Mouse (Mus musculus) neural tube, embryonic 11.5 days (tissue): Measurements from ENCODE around the gene Cbfa2t2. TPM values are rescaled to one million over a fixed set of nuclear protein-coding genes. Genes with fewer than 3 reads are reported as not detected.

Source experiments
- ATAC-seq: fragments of 200-750 bp; cut with Nextera tagmentation; 2 replicates; pipeline ENCODE4 v1.8.0; 2017; ENCODE audit warnings: moderate number of reproducible peaks, mild to moderate bottlenecking, moderate TSS enrichment, moderate library complexity; ENCODE audit not compliant: insufficient read depth, low FRiP score, low TSS enrichment
- DNase-seq: peaks from one replicate; pipeline ENCODE4 v3.0.0-alpha.2; 2015; ENCODE audit warnings: low spot score
- H3K27ac ChIP-seq: fragments of 300-500 bp; sonication (generic); 2 replicates; pipeline ENCODE4 v1.5.1; 2014; ENCODE audit warnings: low read depth, mild to moderate bottlenecking, low read length
- H3K27me3 ChIP-seq: fragments of 300-500 bp; sonication (generic); 2 replicates; pipeline ENCODE4 v1.6.1; 2014; ENCODE audit warnings: mild to moderate bottlenecking, low read length, mixed read lengths; ENCODE audit not compliant: control insufficient read depth, insufficient read depth
- H3K36me3 ChIP-seq: fragments of 300-500 bp; sonication (generic); 2 replicates; pipeline ENCODE4 v1.6.1; 2014; ENCODE audit warnings: mild to moderate bottlenecking, low read length, moderate library complexity, mixed read lengths; ENCODE audit not compliant: control insufficient read depth, insufficient read depth
- H3K4me1 ChIP-seq: fragments of 300-500 bp; sonication (generic); 2 replicates; pipeline ENCODE4 v1.6.1; 2014; ENCODE audit warnings: low read length, mixed read lengths; ENCODE audit not compliant: control insufficient read depth, insufficient read depth
- H3K4me2 ChIP-seq: fragments of 300-500 bp; sonication (generic); 2 replicates; pipeline ENCODE4 v1.6.1; 2014; ENCODE audit warnings: low read depth, mild to moderate bottlenecking, moderate library complexity
- H3K4me3 ChIP-seq: fragments of 300-500 bp; sonication (generic); 2 replicates; pipeline ENCODE4 v1.5.1; 2014; ENCODE audit warnings: low read depth, low read length
- H3K9ac ChIP-seq: fragments of 300-500 bp; sonication (generic); 2 replicates; pipeline ENCODE4 v1.6.1; 2014; ENCODE audit warnings: mild to moderate bottlenecking, low read length
- H3K9me3 ChIP-seq: fragments of 300-500 bp; sonication (generic); 2 replicates; pipeline ENCODE4 v1.6.1; 2016; ENCODE audit warnings: low read length; ENCODE audit not compliant: control insufficient read depth
- WGBS: fragments of 180-500 bp; shearing (Covaris S2); extraction: QIAGEN DNeasy Blood & Tissue Kit; methylation state at CpG from one replicate; pipeline ENCODE4 v1.1.7; 2014; 5-methylcytosine and 5-hydroxymethylcytosine counted together
- polyA plus RNA-seq: library from polyadenylated mRNA; unstranded; fragments of >200 nt; fragmentation: Nextera tagmentation; extraction: Ambion mirVana; gene quantifications from 2 replicates; pipeline ENCODE4 v1.2.1, GENCODE M21; 2014

Gene Cbfa2t2
- polyA plus RNA-seq, 1 experiment from 2014 or later, result 63.6 TPM

DNA sequence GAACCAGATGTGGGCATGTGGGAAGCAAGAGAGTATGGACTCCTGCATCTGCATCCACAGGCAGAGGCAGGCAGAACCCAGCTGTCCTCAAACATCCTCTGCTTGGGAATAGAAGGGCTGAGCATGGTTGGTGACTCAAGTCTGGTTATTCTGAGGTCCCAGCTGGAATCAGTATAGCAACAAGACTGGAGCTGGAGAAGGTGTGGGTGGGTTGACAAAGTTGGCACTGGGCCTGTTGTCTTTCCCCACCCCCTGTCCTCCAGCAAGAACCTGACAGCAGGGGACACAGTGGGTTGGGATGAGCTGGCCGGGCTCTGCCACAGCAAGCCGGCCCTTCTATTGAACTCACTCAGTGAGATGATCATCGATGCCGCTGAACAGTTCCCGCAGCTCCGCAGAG lies 119.0 kb downstream of the Cbfa2t2 start:
- no peak for DNase-seq
- Histone ChIP-seq H3K4me2 (no peak overlapping the region), H3K27ac (no peak overlapping the region), H3K4me3 (no peak overlapping the region), H3K4me1 (peaks cover 25% of the 10 kb centered on the region), H3K9me3 (no peaks in the 10 kb centered on the region), H3K27me3 (peaks cover 9% of the 10 kb centered on the region; the same call in 1 of the 2 replicates), H3K36me3 (no peaks in the 10 kb centered on the region), H3K9ac (no peak overlapping the region)
- 79% methylated on average over 6 of the region's 6 CpGs for WGBS
- ATAC-seq, result no peak

DNA sequence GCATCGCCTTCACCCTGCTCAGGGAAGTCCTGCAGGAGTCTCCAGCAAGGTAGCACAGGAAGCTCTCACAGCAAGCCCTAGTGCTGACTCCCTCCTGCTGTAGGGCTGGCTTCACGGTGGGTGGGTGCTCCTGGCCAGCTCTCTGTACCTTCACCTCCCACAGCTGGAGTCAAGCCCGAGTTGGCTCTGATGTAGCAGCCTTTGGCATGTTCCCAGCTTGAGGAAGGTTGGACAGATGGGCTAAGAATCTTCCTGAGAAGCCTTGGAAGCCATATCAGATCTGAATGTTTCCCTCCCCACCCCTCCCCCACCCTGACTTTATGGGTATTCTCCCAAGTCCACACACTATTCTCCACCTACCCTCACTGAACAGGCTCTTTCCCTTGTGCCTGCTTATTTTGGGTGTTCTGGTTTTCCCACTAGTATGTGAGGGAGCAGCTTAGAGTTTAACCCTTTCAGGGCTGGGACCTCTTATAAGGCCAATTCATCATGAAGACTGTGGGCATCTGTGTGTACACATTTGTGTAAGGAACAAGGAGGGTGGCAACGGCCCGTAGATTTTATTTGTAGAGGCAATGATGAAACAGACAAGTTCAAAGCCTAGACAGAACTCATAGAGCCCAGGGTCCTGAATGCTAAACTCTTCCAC lies 121.0 kb downstream of the Cbfa2t2 start:
- H3K27me3 ChIP-seq, result no peaks in the 10 kb centered on the region
- peak overlapping the region; percentile 3; the same call in 1 of the 2 replicates for H3K9ac ChIP-seq
- no peak for DNase-seq
- WGBS, result 57% methylated on average over 5 of the region's 5 CpGs
- H3K36me3 ChIP-seq, result peaks cover 3% of the 10 kb centered on the region; the same call in 1 of the 2 replicates
- no peak for ATAC-seq
- peaks cover 20% of the 10 kb centered on the region for H3K4me1 ChIP-seq
- no peak overlapping the region for H3K27ac ChIP-seq
- no peak overlapping the region for H3K4me2 ChIP-seq
- H3K9me3 ChIP-seq, result no peaks in the 10 kb centered on the region
- no peak overlapping the region for H3K4me3 ChIP-seq

DNA sequence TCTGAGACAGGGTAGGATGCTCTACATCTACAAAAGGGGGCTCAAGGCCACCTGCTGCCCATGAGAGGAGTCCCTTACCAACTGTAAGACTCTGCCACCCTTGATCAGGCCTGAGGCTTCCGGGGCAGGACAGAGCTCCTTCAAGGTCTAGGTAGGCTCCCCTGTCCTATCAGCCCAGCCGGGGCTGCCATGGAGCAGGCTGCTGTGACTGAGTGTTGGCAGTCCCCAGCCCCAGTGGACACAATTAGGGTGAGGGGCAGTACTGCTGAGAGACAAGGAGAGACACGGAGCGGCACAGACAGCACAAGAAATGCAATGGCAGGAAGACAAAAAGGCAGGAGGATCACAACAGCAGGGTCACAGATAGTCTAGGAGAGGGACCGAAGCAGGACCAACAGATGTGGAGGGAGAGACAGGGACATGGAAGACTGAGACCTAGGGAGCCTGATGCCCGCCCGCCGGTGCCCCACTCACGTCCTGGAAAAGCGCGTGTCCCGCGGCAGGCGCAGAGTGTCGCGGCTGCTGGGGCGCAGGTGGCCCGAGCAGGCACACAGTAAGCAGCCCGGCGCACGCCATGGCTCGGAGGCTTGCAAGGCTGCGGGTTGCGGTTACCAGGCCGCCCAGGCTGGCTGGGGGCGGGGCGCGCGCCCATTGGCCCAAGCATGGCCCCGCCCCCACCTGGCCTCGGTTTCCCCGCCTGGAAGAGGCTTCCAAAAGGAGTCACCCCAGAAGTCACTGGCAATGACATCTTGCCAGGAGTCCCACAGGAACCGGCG lies 122.2 kb downstream of the Cbfa2t2 start, which contains the start of gene Necab3:
TSS of gene Necab3 (minus strand) at position 627 of the 776 bp plus-strand sequence.
- peak; percentile 69 for ATAC-seq
- H3K36me3 ChIP-seq, result peaks cover 7% of the 10 kb centered on the region

DNA sequence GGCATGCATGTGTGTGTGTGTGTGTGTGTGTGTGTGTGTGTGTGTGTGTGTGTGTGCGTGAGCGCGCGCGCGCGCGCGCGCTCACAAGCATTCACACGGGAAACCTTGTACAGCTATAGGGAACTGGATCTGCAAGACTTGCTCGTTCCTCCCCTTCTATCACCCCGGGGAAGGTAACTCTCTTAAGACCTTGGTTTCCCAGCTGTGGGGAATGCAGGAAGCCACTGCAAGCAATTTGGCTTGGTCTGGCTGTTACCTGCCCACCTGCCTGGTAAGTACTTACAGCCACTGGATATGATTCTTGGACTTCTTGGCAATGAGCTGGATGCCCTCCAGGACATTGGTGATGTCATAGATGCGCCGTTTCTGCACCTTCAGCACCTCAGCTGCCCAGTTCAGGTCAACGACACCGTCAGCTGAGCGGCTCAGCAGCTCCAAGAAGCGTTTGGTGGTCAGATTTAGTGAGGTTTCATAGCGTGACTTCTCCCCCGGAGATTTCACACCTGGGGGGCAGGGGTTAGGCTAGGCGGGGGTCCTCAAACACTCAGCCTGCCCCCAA lies 127.4 kb downstream of the Cbfa2t2 start:
- Histone ChIP-seq H3K9me3 (no peaks in the 10 kb centered on the region), H3K4me2 (no peak overlapping the region), H3K27ac (no peak overlapping the region), H3K4me1 (peaks cover 28% of the 10 kb centered on the region), H3K4me3 (no peak overlapping the region), H3K36me3 (peaks cover 9% of the 10 kb centered on the region), H3K27me3 (no peaks in the 10 kb centered on the region), H3K9ac (no peak overlapping the region)
- WGBS, result 88% methylated on average over 18 of the region's 22 CpGs
- no peak for DNase-seq
- ATAC-seq, result no peak

More for the DNA sequence above, 122.2 kb downstream of the Cbfa2t2 start, which contains the start of gene Necab3:
- Histone ChIP-seq H3K27ac (no peak within 1 kb of the TSS), H3K9me3 (no peaks in the 10 kb centered on the region), H3K4me2 (peak within 1 kb of the TSS; percentile 51), H3K4me3 (peak within 1 kb of the TSS; percentile 29), H3K4me1 (peaks cover 18% of the 10 kb centered on the region), H3K27me3 (no peaks in the 10 kb centered on the region), H3K9ac (peak within 1 kb of the TSS; percentile 54)
- peak; percentile 68 for DNase-seq
- WGBS, result 5% methylated on average over 27 of the region's 34 CpGs

DNA sequence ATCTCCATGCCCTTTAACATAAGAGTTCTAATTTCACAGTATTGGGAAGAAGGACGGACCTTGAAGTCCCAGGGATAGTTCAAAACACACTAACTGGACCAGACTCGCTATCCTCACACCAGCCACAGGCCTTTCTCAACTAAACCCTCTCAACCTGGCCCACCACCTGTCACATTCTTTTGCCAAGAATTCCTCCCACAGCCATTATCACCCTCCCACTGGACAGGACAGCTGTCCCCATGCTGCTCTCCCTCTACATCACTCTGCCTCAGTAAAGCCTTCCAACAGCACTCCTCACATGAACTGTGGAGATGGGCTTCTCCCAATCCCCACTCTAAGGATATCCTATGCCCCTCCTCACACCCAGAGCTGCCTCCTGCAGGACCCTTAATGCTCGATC lies 129.3 kb downstream of the Cbfa2t2 start:
- Histone ChIP-seq H3K9me3 (no peaks in the 10 kb centered on the region), H3K36me3 (peaks cover 9% of the 10 kb centered on the region)

DNA sequence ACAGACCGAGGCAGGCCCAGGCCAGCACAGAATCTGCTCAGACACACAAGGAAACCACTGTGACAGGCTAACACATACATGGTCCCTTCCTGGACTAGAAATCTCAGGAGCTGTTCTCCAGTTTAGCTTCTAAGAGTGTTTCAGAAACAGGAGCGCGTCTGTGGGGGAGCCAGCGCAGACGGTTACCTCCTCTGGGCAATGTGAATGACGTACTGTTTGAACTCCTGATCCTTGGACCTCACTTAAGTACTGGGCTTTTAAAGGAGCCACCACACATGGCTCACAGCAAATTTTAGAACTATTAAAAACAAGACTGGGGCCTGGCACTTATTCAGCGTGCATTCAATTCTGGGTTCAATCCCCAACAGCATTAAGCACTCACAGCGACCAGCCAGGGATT lies 130.4 kb downstream of the Cbfa2t2 start:
- WGBS, result 51% methylated on average over 8 of the region's 8 CpGs
- H3K27me3 ChIP-seq, result no peaks in the 10 kb centered on the region
- H3K9me3 ChIP-seq, result no peaks in the 10 kb centered on the region
- H3K27ac ChIP-seq, result 0 out of 2 replicates have a peak overlapping the region, but pooled peaks have one; percentile 5
- no peak for DNase-seq
- H3K9ac ChIP-seq, result peak overlapping the region; percentile 5; the same call in 1 of the 2 replicates
- H3K4me1 ChIP-seq, result peaks cover 27% of the 10 kb centered on the region
- H3K4me2 ChIP-seq, result peak overlapping the region; percentile 76; the same call in 1 of the 2 replicates
- ATAC-seq, result no peak
- H3K4me3 ChIP-seq, result no peak overlapping the region
- H3K36me3 ChIP-seq, result peaks cover 9% of the 10 kb centered on the region

More for the DNA sequence above, 129.3 kb downstream of the Cbfa2t2 start:
- DNase-seq (no peak), ATAC-seq (no peak)
- Histone ChIP-seq H3K27me3 (no peaks in the 10 kb centered on the region), H3K9ac (no peak overlapping the region), H3K27ac (no peak overlapping the region), H3K4me3 (no peak overlapping the region), H3K4me1 (peaks cover 27% of the 10 kb centered on the region), H3K4me2 (no peak overlapping the region)
- 66% methylated on average over 3 of the region's 3 CpGs for WGBS

DNA sequence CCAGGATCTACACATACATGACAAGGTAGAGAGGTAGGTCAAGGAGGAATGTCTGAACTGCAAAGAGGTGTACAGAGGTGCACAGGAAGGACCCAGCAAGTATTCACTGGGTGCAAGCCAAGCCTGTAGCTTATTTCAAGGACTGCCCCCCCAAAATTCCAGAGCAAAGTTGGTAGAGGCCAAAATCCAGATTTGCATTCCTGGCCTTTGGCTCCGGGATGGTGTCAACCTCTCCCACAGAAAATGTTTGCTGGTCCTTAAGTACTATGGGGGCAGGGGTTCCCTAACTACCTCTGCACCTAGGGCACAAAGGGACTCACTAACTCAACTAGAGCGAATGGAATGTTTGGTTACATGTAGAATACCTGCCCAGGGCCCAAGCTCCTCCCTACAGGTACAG lies 131.5 kb downstream of the Cbfa2t2 start:
- peaks cover 27% of the 10 kb centered on the region for H3K4me1 ChIP-seq
- ATAC-seq, result no peak
- peak overlapping the region; percentile 45; the same call in 1 of the 2 replicates for H3K27ac ChIP-seq
- 78% methylated on average over 2 of the region's 2 CpGs for WGBS
- no peak overlapping the region for H3K9ac ChIP-seq
- no peak for DNase-seq
- peaks cover 7% of the 10 kb centered on the region for H3K36me3 ChIP-seq
- H3K4me2 ChIP-seq, result peak overlapping the region; percentile 76
- H3K4me3 ChIP-seq, result peak overlapping the region; percentile 88
- no peaks in the 10 kb centered on the region for H3K9me3 ChIP-seq
- H3K27me3 ChIP-seq, result no peaks in the 10 kb centered on the region

DNA sequence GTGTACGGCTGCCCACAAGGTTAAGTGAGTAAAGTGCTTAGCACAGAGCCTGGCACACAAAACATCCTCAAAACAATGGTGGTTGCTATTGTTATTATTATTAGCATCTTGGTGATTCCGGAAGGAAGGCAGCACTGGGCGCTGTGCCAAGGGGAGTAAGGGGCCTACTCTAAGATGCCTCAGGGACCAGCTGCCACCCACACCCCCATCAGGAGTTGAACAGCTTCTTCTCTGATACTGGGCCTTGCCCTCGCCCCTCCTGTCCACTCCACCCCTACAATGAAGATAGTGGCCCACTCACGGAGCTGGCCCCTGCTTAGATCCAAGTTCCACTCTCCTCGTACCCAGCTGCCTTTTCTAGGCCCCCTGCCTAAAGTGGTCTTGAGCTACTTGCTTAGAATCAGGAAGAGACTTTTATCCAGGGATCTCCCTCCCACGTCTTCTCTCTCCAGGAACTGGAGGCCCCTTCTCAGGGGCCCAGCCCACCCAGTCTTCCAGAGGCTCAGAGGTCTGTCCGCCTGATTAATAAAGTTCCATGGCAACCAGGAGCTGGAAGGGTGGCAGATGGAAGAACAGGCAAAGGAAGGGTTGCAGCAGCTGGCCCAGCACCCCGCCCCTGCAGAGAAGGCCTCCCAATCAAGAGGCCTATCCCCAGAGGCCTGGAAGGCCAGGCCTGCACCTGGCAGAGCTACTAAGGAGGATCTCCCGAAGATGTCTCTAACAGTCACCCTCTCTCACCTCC lies 132.2 kb downstream of the Cbfa2t2 start:
- Histone ChIP-seq H3K9ac (peak overlapping the region; percentile 88), H3K4me2 (peak overlapping the region; percentile 76), H3K4me1 (peaks cover 27% of the 10 kb centered on the region), H3K27ac (peak overlapping the region; percentile 85), H3K27me3 (no peaks in the 10 kb centered on the region), H3K36me3 (0 out of 2 replicates have a peak, but pooled peaks cover 2% of the 10 kb centered on the region), H3K9me3 (no peaks in the 10 kb centered on the region), H3K4me3 (peak overlapping the region; percentile 88)
- 11% methylated on average over 10 of the region's 10 CpGs for WGBS
- DNase-seq (peak; percentile 62), ATAC-seq (peak; percentile 23)
